Comparison of ENCODE assay signal across 14 mouse cellular contexts in genomic region chr12:109747776-109748175, GRCm38 (mm10).
DNase-seq lines count a peak whose midpoint lies in the region; ATAC-seq and TF ChIP-seq lines count a peak whose summit lies in the region.
"Had no signal": no experiment of that assay in that cellular context is flagged by ENCODE, and none has a peak within 500 bp of the region (broad histone marks: within the 10 kb centered on the region; RNA-seq: fewer than 3 reads in every experiment).

No protein-coding gene starts in this region.

- intact Hi-C loops in heart, adult 2 months (cut with DNase I) = no loop called here

- H3K4me3 ChIP-seq in heart, embryonic 10.5 days = no peak overlapping the region
- H3K4me3 ChIP-seq in heart, adult 2 months = no peak overlapping the region
- H3K4me3 ChIP-seq in lung, embryonic 15.5 days = no peak overlapping the region
- no peak overlapping the region for H3K4me3 ChIP-seq in lung, adult 2 months (replicated peaks; ENCODE audit: extremely low read depth, low read depth, low read length)
- no peak overlapping the region for H3K4me3 ChIP-seq in embryonic facial prominence, embryonic 10.5 days
- H3K4me3 ChIP-seq: limb, embryonic 15.5 days had no signal

- H3K27ac ChIP-seq in heart, embryonic 10.5 days = no peak overlapping the region
- H3K27ac ChIP-seq in heart, adult 2 months = no peak overlapping the region
- peak overlapping the region; percentile 77 for H3K27ac ChIP-seq in lung, embryonic 15.5 days
- peak overlapping the region; percentile 80; the same call in 1 of the 2 replicates for H3K27ac ChIP-seq in embryonic facial prominence, embryonic 10.5 days (replicated peaks)
- H3K27ac ChIP-seq: limb, embryonic 15.5 days had no signal

- H3K36me3 ChIP-seq in heart, embryonic 10.5 days = peaks cover 32% of the 10 kb centered on the region
- H3K36me3 ChIP-seq in heart, adult 2 months (ENCODE audit: control insufficient read depth, insufficient read depth, low read length) = no peaks in the 10 kb centered on the region
- H3K36me3 ChIP-seq in lung, embryonic 15.5 days = peaks cover 12% of the 10 kb centered on the region; the same call in 1 of the 2 replicates
- H3K36me3 ChIP-seq in embryonic facial prominence, embryonic 10.5 days (replicated peaks) = peaks cover 58% of the 10 kb centered on the region

- H3K27me3 ChIP-seq in heart, embryonic 10.5 days (ENCODE audit: insufficient read depth, poor library complexity, severe bottlenecking) = no peaks in the 10 kb centered on the region
- no peaks in the 10 kb centered on the region for H3K27me3 ChIP-seq in heart, adult 2 months (ENCODE audit: control insufficient read depth, insufficient read depth, low read length)
- no peaks in the 10 kb centered on the region for H3K27me3 ChIP-seq in lung, embryonic 15.5 days
- no peaks in the 10 kb centered on the region for H3K27me3 ChIP-seq in embryonic facial prominence, embryonic 10.5 days (replicated peaks; ENCODE audit: low read depth, poor library complexity, severe bottlenecking)
- H3K27me3 ChIP-seq: limb, embryonic 15.5 days had no signal

- no peak for TF ChIP-seq POLR2A in heart, adult 2 months (IDR thresholded peaks at IDR 0.05; ENCODE audit: insufficient read depth, low read depth, low read length)
- TF ChIP-seq POLR2A in lung, adult 2 months (IDR thresholded peaks at IDR 0.05; ENCODE audit: borderline replicate concordance, extremely low read depth, low read depth, low read length) = no peak

- no peaks in the 10 kb centered on the region for H3K79me2 ChIP-seq in heart, adult 2 months (replicated peaks; ENCODE audit: control insufficient read depth, insufficient read depth, low read length)

- no peak for TF ChIP-seq CTCF in heart, adult 2 months (IDR thresholded peaks at IDR 0.05)
- no peak for TF ChIP-seq CTCF in lung, adult 2 months (IDR thresholded peaks at IDR 0.05; ENCODE audit: insufficient read depth, low read length)

- 64% methylated on average over 13 of the region's 13 CpGs for WGBS in heart, embryonic 10.5 days
- WGBS in heart, adult 2 months = 73% methylated on average over 13 of the region's 13 CpGs
- 61% methylated on average over 13 of the region's 13 CpGs for WGBS in lung, embryonic 15.5 days
- 66% methylated on average over 13 of the region's 13 CpGs for WGBS in lung, adult 2 months
- 78% methylated on average over 13 of the region's 13 CpGs for WGBS in embryonic facial prominence, embryonic 10.5 days

- no peak for TF ChIP-seq EP300 in heart, adult 2 months (IDR thresholded peaks at IDR 0.05; ENCODE audit: insufficient read depth, low read depth, low read length)

- DNase-seq in heart, embryonic 10.5 days (ENCODE audit: low spot score) = peak; percentile 67
- no peak for DNase-seq in heart, adult 2 months
- DNase-seq in lung, adult 2 months = no peak
- DNase-seq in embryonic facial prominence, embryonic 10.5 days (ENCODE audit: low spot score) = no peak
- peak; percentile 50 for DNase-seq in mesoderm, embryonic 11.5 days (ENCODE audit: low read depth, low spot score)
- no peak for DNase-seq in kidney, postnatal 14 days
- DNase-seq: cerebellum, adult 11 months; kidney, adult 8-10 months; spleen, adult 18-20 months had no signal

- no peak overlapping the region for H3K9ac ChIP-seq in heart, adult 2 months (ENCODE audit: low read depth, low read length)
- H3K9ac ChIP-seq in lung, embryonic 15.5 days = no peak overlapping the region
- H3K9ac ChIP-seq: limb, embryonic 15.5 days had no signal

- no peaks in the 10 kb centered on the region for H3K9me3 ChIP-seq in heart, embryonic 10.5 days
- H3K9me3 ChIP-seq in lung, embryonic 15.5 days = no peaks in the 10 kb centered on the region
- no peaks in the 10 kb centered on the region for H3K9me3 ChIP-seq in embryonic facial prominence, embryonic 10.5 days
- H3K9me3 ChIP-seq: limb, embryonic 15.5 days had no signal

- H3K4me1 ChIP-seq in heart, embryonic 10.5 days = peaks cover 36% of the 10 kb centered on the region
- H3K4me1 ChIP-seq in heart, adult 2 months (ENCODE audit: control insufficient read depth, insufficient read depth, low read length) = no peaks in the 10 kb centered on the region
- peaks cover 38% of the 10 kb centered on the region for H3K4me1 ChIP-seq in lung, embryonic 15.5 days
- no peaks in the 10 kb centered on the region for H3K4me1 ChIP-seq in lung, adult 2 months (ENCODE audit: control insufficient read depth, insufficient read depth, low read length)
- peaks cover 59% of the 10 kb centered on the region for H3K4me1 ChIP-seq in embryonic facial prominence, embryonic 10.5 days

- ATAC-seq in lung, embryonic 15.5 days (ENCODE audit: borderline replicate concordance, extremely low read depth, low FRiP score, low TSS enrichment) = no peak
- ATAC-seq: activated CD4-positive, CD25-positive, alpha-beta regulatory T cell, adult 4 months had no signal

- no peak overlapping the region for H3K4me2 ChIP-seq in lung, embryonic 15.5 days
- H3K4me2 ChIP-seq: heart, embryonic 11.5 days; limb, embryonic 15.5 days; midbrain, embryonic 11.5 days had no signal

Comparison
In these comparisons a context has a peak if more than half of its experiments do, and no peak if none do; other contexts are left out.
1. DNase-seq: peak in heart, embryonic 10.5 days (single experiment) and mesoderm, embryonic 11.5 days (single experiment); none in heart, adult 2 months (0 of 2), lung, adult 2 months (single experiment), embryonic facial prominence, embryonic 10.5 days (single experiment) and kidney, postnatal 14 days (single experiment).
2. H3K27ac ChIP-seq: peak in lung, embryonic 15.5 days (single experiment) and embryonic facial prominence, embryonic 10.5 days (single experiment); none in heart, embryonic 10.5 days (single experiment) and heart, adult 2 months (single experiment).